In the genomic region with DNA sequence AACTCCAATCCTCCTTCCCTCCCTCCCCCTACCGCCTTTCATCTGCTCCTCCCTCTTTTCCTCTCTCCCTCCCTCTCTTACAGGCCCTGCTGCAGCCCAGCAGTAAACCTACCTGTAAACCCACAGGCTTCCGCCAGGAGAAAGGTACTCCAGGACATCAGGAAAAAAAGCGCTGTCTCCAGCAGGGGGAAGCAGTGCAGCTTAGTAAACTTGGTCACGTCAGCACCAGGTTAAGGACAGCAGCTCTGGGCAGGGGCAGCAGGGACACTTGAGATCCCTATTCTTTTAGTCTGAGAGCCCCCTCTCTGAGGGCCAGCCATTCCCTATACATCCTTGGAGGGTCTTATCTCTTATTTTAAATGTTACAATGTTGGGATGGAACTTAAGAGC, we compare ENCODE assay signal across 8 mouse cellular contexts.
DNase-seq lines count a peak whose midpoint lies in the region.

No protein-coding gene starts in this region.

- DNase-seq in 3T3-L1 (ENCODE audit: low read depth, low spot score) = peak; percentile 70
- peak; percentile 17 to 21 for DNase-seq in B cell, adult 2 months
- peak; percentile 8 for DNase-seq in c-Kit-positive CD71-positive TER-119-negative erythroid progenitor cells, embryonic 14.5 days (ENCODE audit: low read depth)
- peak; percentile 69 for DNase-seq in forelimb bud, embryonic 11.5 days (ENCODE audit: low read depth, low spot score)
- peak; percentile 77 for DNase-seq in kidney, adult 9 months
- DNase-seq in lung, postnatal 10 days = peak; percentile 71
- peak; percentile 14 for DNase-seq in right cerebral cortex, postnatal 25 days
- no peak for DNase-seq in Muller cell, postnatal 12 days (ENCODE audit: inconsistent ontology term)
